9 mouse cellular contexts compared by ENCODE assay signal in the genomic region with DNA sequence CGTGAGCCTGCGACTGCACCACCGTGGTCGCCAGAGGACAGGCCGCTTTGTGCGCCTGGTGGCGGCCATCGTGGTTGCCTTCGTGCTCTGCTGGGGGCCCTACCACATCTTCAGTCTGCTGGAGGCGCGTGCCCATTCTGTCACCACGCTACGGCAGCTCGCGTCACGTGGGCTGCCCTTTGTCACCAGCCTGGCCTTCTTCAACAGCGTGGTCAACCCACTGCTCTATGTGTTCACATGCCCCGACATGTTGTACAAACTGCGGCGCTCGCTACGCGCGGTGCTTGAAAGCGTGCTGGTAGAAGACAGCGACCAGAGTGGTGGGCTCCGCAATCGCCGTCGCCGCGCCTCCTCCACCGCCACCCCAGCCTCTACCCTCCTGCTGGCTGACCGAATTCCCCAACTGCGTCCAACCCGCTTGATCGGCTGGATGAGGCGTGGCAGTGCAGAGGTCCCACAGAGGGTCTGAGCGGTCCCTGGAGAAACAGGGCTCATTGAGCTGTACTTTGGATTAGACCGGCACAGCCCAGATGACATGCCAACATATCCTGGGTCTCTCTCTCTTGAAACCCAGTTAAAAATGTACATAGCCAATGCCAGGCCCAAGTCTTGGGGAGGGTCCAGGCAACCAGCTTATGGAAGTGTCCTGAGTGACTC. TPM values are rescaled to one million over a fixed set of nuclear protein-coding genes. Genes with fewer than 3 reads are reported as not detected.
DNase-seq lines count a peak whose midpoint lies in the region; ATAC-seq and TF ChIP-seq lines count a peak whose summit lies in the region.
"Had no signal": no experiment of that assay in that cellular context is flagged by ENCODE, and none has a peak within 500 bp of the region (broad histone marks: within the 10 kb centered on the region; RNA-seq: fewer than 3 reads in every experiment).

No protein-coding gene starts in this region.

- intact Hi-C loops in left cerebral cortex, postnatal 36 days (cut with DNase I), result no loop called here

- no peaks in the 10 kb centered on the region for H3K27me3 ChIP-seq in kidney, adult 2 months (replicated peaks; ENCODE audit: control insufficient read depth, insufficient read depth, low read length)
- no peaks in the 10 kb centered on the region for H3K27me3 ChIP-seq in forebrain, embryonic 11.5 days (ENCODE audit: control insufficient read depth, insufficient read depth, low read length)
- peaks cover 3% of the 10 kb centered on the region; the same call in 1 of the 2 replicates for H3K27me3 ChIP-seq in limb, embryonic 13.5 days
- no peaks in the 10 kb centered on the region for H3K27me3 ChIP-seq in neural tube, embryonic 14.5 days (ENCODE audit: control insufficient read depth, insufficient read depth, low read length)

- H3K4me2 ChIP-seq in forebrain, embryonic 11.5 days (ENCODE audit: low read depth, low read length, severe bottlenecking), result peak overlapping the region; percentile 61
- H3K4me2 ChIP-seq in limb, embryonic 13.5 days (replicated peaks), result peak overlapping the region; percentile 89
- H3K4me2 ChIP-seq in neural tube, embryonic 14.5 days (ENCODE audit: low read depth, low read length), result peak overlapping the region; percentile 81

- no peaks in the 10 kb centered on the region for H3K4me1 ChIP-seq in kidney, adult 2 months (ENCODE audit: control insufficient read depth, insufficient read depth, low read length)
- H3K4me1 ChIP-seq in forebrain, embryonic 11.5 days (replicated peaks; ENCODE audit: control insufficient read depth, insufficient read depth, low read length), result peaks cover 6% of the 10 kb centered on the region; the same call in 1 of the 2 replicates
- peaks cover 12% of the 10 kb centered on the region for H3K4me1 ChIP-seq in limb, embryonic 13.5 days
- H3K4me1 ChIP-seq in neural tube, embryonic 14.5 days (ENCODE audit: control insufficient read depth, insufficient read depth, low read length), result peaks cover 9% of the 10 kb centered on the region

- WGBS in kidney, adult 2 months, result 12% methylated on average over 40 of the region's 40 CpGs
- WGBS in forebrain, embryonic 11.5 days, result 2% methylated on average over 40 of the region's 40 CpGs
- WGBS in limb, embryonic 13.5 days, result 2% methylated on average over 40 of the region's 40 CpGs
- 1% methylated on average over 40 of the region's 40 CpGs for WGBS in neural tube, embryonic 14.5 days

- no peak for TF ChIP-seq POLR2A in kidney, adult 2 months (IDR thresholded peaks at IDR 0.05; ENCODE audit: low read depth, low read length)

- H3K9me3 ChIP-seq in forebrain, embryonic 11.5 days (ENCODE audit: control insufficient read depth, low read length), result no peaks in the 10 kb centered on the region
- no peaks in the 10 kb centered on the region; the same call in 1 of the 2 replicates for H3K9me3 ChIP-seq in limb, embryonic 13.5 days
- no peaks in the 10 kb centered on the region for H3K9me3 ChIP-seq in neural tube, embryonic 14.5 days (ENCODE audit: control insufficient read depth, low read length)

- no peak for DNase-seq in kidney, adult 2 months
- no peak for DNase-seq in kidney, adult 8-10 months
- DNase-seq in ZHBTc4 (ENCODE audit: low read depth, low spot score), result peak; percentile 82
- DNase-seq in forebrain, embryonic 11.5 days (ENCODE audit: low spot score), result peak; percentile 80
- no peak for DNase-seq in left cerebral cortex, postnatal 36 days (ENCODE audit: low spot score in 2 of 2)
- no peak for DNase-seq in layer of hippocampus, adult 11-12 months (ENCODE audit: low spot score)

- ATAC-seq in forebrain, embryonic 11.5 days (replicated peaks; ENCODE audit: low FRiP score), result peak; percentile 84
- ATAC-seq in limb, embryonic 13.5 days (ENCODE audit: low FRiP score, low read depth), result peak; percentile 57; the same call in 1 of the 2 replicates
- peak; percentile 84 for ATAC-seq in neural tube, embryonic 14.5 days (ENCODE audit: low read depth)

- no peaks in the 10 kb centered on the region for H3K36me3 ChIP-seq in kidney, adult 2 months (ENCODE audit: control insufficient read depth, insufficient read depth, low read length)
- peaks cover 7% of the 10 kb centered on the region; the same call in 1 of the 2 replicates for H3K36me3 ChIP-seq in forebrain, embryonic 11.5 days (ENCODE audit: control insufficient read depth, insufficient read depth, low read length)
- peaks cover 38% of the 10 kb centered on the region for H3K36me3 ChIP-seq in limb, embryonic 13.5 days
- peaks cover 29% of the 10 kb centered on the region for H3K36me3 ChIP-seq in neural tube, embryonic 14.5 days (ENCODE audit: control insufficient read depth, insufficient read depth, low read length)

- TF ChIP-seq CTCF in kidney, adult 2 months (conservative IDR thresholded peaks at IDR 0.05; ENCODE audit: insufficient read depth, insufficient read length, low read depth, low read length), result no peak

- H3K27ac ChIP-seq in kidney, adult 2 months (ENCODE audit: insufficient read depth, low read depth, low read length), result no peak overlapping the region
- H3K27ac ChIP-seq in forebrain, embryonic 11.5 days (ENCODE audit: low read depth, low read length), result no peak overlapping the region; the same call in 1 of the 2 replicates
- no peak overlapping the region for H3K27ac ChIP-seq in limb, embryonic 13.5 days
- H3K27ac ChIP-seq in neural tube, embryonic 14.5 days (ENCODE audit: low read depth, low read length), result peak overlapping the region; percentile 76
- H3K27ac ChIP-seq: macrophage had no signal

- H3K9ac ChIP-seq in forebrain, embryonic 11.5 days (ENCODE audit: low read length), result peak overlapping the region; percentile 59
- H3K9ac ChIP-seq in limb, embryonic 13.5 days, result peak overlapping the region; percentile 71
- H3K9ac ChIP-seq in neural tube, embryonic 14.5 days (replicated peaks; ENCODE audit: low read depth, low read length), result peak overlapping the region; percentile 57

- H3K4me3 ChIP-seq in kidney, adult 2 months (ENCODE audit: insufficient read depth, low read depth, low read length), result peak overlapping the region; percentile 4; the same call in 1 of the 2 replicates
- H3K4me3 ChIP-seq in forebrain, embryonic 11.5 days (ENCODE audit: low read depth, low read length), result peak overlapping the region; percentile 31
- H3K4me3 ChIP-seq in limb, embryonic 13.5 days, result peak overlapping the region; percentile 46
- H3K4me3 ChIP-seq in neural tube, embryonic 14.5 days (ENCODE audit: low read depth, low read length), result peak overlapping the region; percentile 33

RNA-seq across cellular contexts. Expression of gene Ptgdr2, which starts 4.0 kb away (rescaled TPM):
- 0.05 TPM in 1 of 2 replicates, not detected in the other for polyA plus RNA-seq in kidney, adult 2 months (2012; rRNA removed)
- 0.09 TPM in 1 of 2 replicates, not detected in the other for polyA plus RNA-seq in forebrain, embryonic 11.5 days (2014; fragmentation: Nextera tagmentation; extraction: Ambion mirVana)
- polyA plus RNA-seq in limb, embryonic 13.5 days (2015; fragmentation: Nextera tagmentation; extraction: Ambion mirVana), result 0.10 TPM in 1 of 2 replicates, not detected in the other
- polyA plus RNA-seq in neural tube, embryonic 14.5 days (2014; fragmentation: Nextera tagmentation; extraction: Ambion mirVana), result 0.10 and 0.11 TPM in 2 replicates
- under 1 TPM in 1 of 2 experiments, not detected in 1; 0.20 TPM for total RNA-seq in left cerebral cortex, postnatal 36 days (2021)
- polyA plus RNA-seq: macrophage had no signal

RNA-seq across cellular contexts. Expression of gene Ccdc86, which starts 8.1 kb away (rescaled TPM):
- polyA plus RNA-seq in kidney, adult 2 months (2012; rRNA removed), result 3.9 TPM in 2 replicates
- 28.1 and 31.2 TPM in 2 replicates for polyA plus RNA-seq in forebrain, embryonic 11.5 days (2014; fragmentation: Nextera tagmentation; extraction: Ambion mirVana)
- 29.7 and 30.4 TPM in 2 replicates for polyA plus RNA-seq in limb, embryonic 13.5 days (2015; fragmentation: Nextera tagmentation; extraction: Ambion mirVana)
- polyA plus RNA-seq in neural tube, embryonic 14.5 days (2014; fragmentation: Nextera tagmentation; extraction: Ambion mirVana), result 9.8 and 11.6 TPM in 2 replicates
- 1 to 10 TPM; 8.2 to 9.1 TPM for total RNA-seq in left cerebral cortex, postnatal 36 days (2021)

RNA-seq across cellular contexts. Expression of gene Zp1, which starts 20.5 kb away (rescaled TPM):
- polyA plus RNA-seq in kidney, adult 2 months (2012; rRNA removed), result 0.05 TPM in 1 of 2 replicates, not detected in the other
- not detected in 2 replicates for polyA plus RNA-seq in forebrain, embryonic 11.5 days (2014; fragmentation: Nextera tagmentation; extraction: Ambion mirVana)
- polyA plus RNA-seq in limb, embryonic 13.5 days (2015; fragmentation: Nextera tagmentation; extraction: Ambion mirVana), result not detected in 2 replicates
- polyA plus RNA-seq in neural tube, embryonic 14.5 days (2014; fragmentation: Nextera tagmentation; extraction: Ambion mirVana), result not detected in 2 replicates
- not detected for total RNA-seq in left cerebral cortex, postnatal 36 days (2021)
- polyA plus RNA-seq: macrophage had no signal

RNA-seq across cellular contexts. Expression of gene Ms4a10, which starts 33.5 kb away (rescaled TPM):
- 0.18 TPM in 1 of 2 replicates, not detected in the other for polyA plus RNA-seq in kidney, adult 2 months (2012; rRNA removed)
- polyA plus RNA-seq in forebrain, embryonic 11.5 days (2014; fragmentation: Nextera tagmentation; extraction: Ambion mirVana), result not detected in 2 replicates
- polyA plus RNA-seq in limb, embryonic 13.5 days (2015; fragmentation: Nextera tagmentation; extraction: Ambion mirVana), result 0.38 TPM in 1 of 2 replicates, not detected in the other
- not detected in 2 replicates for polyA plus RNA-seq in neural tube, embryonic 14.5 days (2014; fragmentation: Nextera tagmentation; extraction: Ambion mirVana)
- not detected for total RNA-seq in left cerebral cortex, postnatal 36 days (2021)
- polyA plus RNA-seq: macrophage had no signal

RNA-seq across cellular contexts. Expression of gene Prpf19, which starts 45.9 kb away (rescaled TPM):
- 175 and 188 TPM in 2 replicates for polyA plus RNA-seq in kidney, adult 2 months (2012; rRNA removed)
- 50.9 and 55.5 TPM in 2 replicates for polyA plus RNA-seq in forebrain, embryonic 11.5 days (2014; fragmentation: Nextera tagmentation; extraction: Ambion mirVana)
- polyA plus RNA-seq in limb, embryonic 13.5 days (2015; fragmentation: Nextera tagmentation; extraction: Ambion mirVana), result 49.9 and 50.9 TPM in 2 replicates
- 37.6 and 48.8 TPM in 2 replicates for polyA plus RNA-seq in neural tube, embryonic 14.5 days (2014; fragmentation: Nextera tagmentation; extraction: Ambion mirVana)
- 100 to 1,000 TPM; 207 to 213 TPM for total RNA-seq in left cerebral cortex, postnatal 36 days (2021)

Comparison
In these comparisons a context has a peak if more than half of its experiments do, and no peak if none do; other contexts are left out.
1. DNase-seq: peak in ZHBTc4 (single experiment) and forebrain, embryonic 11.5 days (single experiment); none in kidney, adult 2 months (single experiment), kidney, adult 8-10 months (0 of 2), left cerebral cortex, postnatal 36 days (0 of 2) and layer of hippocampus, adult 11-12 months (single experiment).
2. Peak in every context shown above with its lines, with median percentiles within 50 percentile points of each other: H3K4me3 ChIP-seq, ATAC-seq, H3K4me2 ChIP-seq and H3K9ac ChIP-seq.